Mouse (Mus musculus) splenic B cell, adult 2 months (primary cell): Measurements from ENCODE around the gene Cep104.

Experiments used
- DNase-seq: peaks from one replicate; pipeline ENCODE4 v3.0.0-alpha.2; 2011; ENCODE audit warnings: low read depth, low spot score
- H3K27me3 ChIP-seq: 2 replicates; pipeline ENCODE4 v1.6.1; 2012; ENCODE audit warnings: mild to moderate bottlenecking, low read length, moderate library complexity, mixed read lengths; ENCODE audit not compliant: control insufficient read depth, poor library complexity, insufficient read depth, severe bottlenecking
- H3K36me3 ChIP-seq: 2 replicates; pipeline ENCODE4 v1.6.1; 2012; ENCODE audit warnings: mild to moderate bottlenecking, low read length, moderate library complexity, mixed read lengths; ENCODE audit not compliant: control insufficient read depth, poor library complexity, insufficient read depth, severe bottlenecking

Gene Cep104

DNA sequence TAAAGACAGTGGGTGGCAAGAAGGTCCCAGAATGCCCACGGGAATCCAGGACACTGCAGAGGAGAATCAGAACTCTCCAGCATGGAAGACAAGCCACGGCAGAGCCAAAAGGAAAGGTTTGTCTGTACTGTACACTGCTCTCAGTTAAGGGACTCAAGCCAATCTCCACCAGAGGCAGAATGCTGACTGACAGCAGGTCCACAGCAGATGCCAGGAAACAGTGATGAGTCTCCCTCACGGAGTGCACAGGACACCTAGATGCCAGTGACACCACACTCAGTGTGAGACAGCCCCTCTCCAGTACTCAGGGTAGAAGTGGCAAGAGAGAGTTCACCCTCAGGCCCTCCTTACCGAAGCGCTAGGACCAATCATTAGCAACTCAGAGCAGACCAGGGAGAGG, 8.3 kb upstream of the Cep104 start:
- H3K36me3 ChIP-seq = peaks cover 9% of the 10 kb centered on the region
- H3K27me3 ChIP-seq = no peaks in the 10 kb centered on the region
- DNase-seq = no peak

DNA sequence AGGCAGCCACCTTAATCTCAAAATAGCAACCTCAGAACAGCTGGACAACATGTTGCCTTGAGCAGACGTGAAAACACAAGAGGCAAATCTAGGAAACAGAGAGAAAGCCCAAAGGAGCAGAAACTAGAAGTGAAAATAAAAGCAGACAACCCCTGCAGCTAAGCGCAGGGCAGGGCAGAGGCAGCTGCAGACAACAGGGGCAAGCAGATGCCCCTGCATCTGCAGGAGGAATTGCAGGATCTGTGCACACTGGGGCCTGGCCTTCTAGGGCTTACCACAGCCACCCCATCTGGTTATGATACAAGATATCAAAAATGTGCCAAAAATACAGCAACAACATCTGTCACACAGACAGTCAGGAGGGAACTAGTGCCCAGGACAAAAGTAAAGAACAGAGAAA, 7.4 kb upstream of the Cep104 start:
- no peaks in the 10 kb centered on the region for H3K27me3 ChIP-seq
- no peak for DNase-seq

DNA sequence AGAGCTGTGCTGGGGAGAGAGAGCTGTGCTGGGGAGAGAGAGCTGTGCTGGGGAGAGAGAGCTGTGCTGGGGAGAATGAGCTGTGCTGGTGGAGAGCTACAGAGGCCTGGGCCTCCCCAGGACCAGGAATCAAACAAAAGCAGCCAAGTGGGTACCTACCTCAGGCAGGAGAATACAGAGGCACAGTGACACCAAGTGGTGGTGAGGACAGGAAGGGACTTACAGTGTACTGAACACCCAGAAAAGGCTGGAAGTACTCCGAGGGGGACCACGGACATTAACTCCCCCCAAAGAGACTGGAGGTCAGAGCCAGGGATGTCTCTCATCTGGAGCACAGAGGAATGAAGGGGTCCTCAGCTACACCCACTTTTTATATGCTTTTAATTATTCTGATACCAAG, 6.9 kb upstream of the Cep104 start:
- Histone ChIP-seq H3K36me3 (peaks cover 9% of the 10 kb centered on the region), H3K27me3 (no peaks in the 10 kb centered on the region)
- no peak for DNase-seq

More for the DNA sequence above, 7.4 kb upstream of the Cep104 start:
- peaks cover 9% of the 10 kb centered on the region for H3K36me3 ChIP-seq

DNA sequence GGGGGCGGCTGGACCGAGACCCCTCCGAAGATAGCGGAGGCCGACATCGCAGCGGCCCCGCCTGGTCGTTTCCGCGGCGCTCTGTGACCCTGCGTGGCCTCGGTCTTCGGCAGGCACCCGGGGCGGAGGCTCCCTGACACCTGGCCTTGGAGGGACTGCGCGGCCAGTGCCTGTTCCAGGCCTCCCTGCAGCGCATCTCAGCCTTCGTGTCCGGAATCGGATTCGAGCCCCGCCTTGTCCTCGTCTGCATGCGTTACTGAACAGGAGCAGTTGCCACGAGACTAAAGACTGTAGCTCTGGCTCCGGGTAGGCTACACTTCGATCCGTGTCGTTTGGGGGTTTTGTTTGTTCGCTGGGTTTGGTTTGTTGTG, 283 bp downstream of the Cep104 start:
- Histone ChIP-seq H3K36me3 (peaks cover 5% of the 10 kb centered on the region; the same call in 1 of the 2 replicates), H3K27me3 (no peaks in the 10 kb centered on the region)
- no peak for DNase-seq

DNA sequence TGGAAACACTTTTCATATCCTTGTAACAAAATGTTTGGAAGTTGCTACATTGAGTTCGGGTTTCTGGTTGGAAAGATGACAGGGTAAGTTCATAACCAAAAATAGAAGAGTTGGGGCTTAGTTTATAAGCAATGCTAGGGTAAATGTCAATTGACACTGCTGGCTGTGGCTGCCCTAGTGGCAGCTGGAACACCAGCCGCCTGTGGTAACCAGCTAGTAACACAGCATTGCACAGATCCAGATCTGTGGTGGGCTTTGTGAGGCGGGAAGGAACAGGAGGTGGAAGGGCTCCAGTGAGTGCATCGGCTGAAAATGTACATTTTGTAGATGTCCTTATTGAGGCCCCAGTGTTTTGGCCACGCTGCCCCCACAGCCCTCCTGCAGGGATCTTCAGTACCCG, 774 bp downstream of the Cep104 start:
- DNase-seq = no peak
- H3K27me3 ChIP-seq = no peaks in the 10 kb centered on the region

DNA sequence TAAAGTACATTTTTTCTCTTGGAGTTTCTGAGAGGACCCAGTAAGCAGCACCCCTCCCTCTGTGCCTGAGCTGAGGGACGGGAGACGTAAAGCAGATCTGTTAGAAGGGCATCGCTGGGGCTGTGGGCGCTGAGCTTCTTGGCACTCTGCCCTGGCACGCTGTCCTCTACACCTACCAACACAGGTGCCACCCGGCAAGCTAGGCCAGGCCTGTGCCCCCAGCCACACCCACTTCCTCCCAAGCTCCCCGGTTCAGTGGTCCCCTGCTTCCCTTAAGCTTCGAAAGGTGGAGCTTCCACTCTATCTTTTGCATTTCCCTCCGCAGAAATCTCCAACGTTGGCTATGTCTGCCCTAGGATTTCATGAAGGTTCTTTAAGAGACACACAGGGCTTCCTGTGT, 4.2 kb downstream of the Cep104 start:
- DNase-seq = peak; percentile 60
- H3K27me3 ChIP-seq = no peaks in the 10 kb centered on the region
- H3K36me3 ChIP-seq = peaks cover 5% of the 10 kb centered on the region; the same call in 1 of the 2 replicates

More for the DNA sequence above, 774 bp downstream of the Cep104 start:
- H3K36me3 ChIP-seq = 0 out of 2 replicates have a peak, but pooled peaks cover 2% of the 10 kb centered on the region

DNA sequence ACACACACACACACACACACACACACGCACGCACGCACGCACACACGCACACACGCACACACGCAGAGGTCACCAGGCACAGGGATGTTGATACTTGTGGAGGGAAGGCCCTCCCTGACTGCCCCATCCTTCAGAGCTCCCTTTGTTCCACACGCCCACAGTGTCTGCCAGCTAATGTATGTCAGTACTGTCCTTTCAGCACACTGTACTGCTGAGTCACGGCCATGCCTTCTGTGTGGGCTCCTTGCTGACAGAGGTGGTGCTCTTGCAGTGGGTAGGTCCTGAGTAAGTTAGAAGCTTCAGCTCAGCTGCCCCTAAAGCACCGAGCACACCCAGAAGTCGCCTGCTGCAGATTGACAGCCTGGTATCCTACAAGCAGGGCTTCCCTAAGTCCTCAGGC, 5.5 kb downstream of the Cep104 start:
- H3K27me3 ChIP-seq = no peaks in the 10 kb centered on the region
- peaks cover 7% of the 10 kb centered on the region for H3K36me3 ChIP-seq
- no peak for DNase-seq

DNA sequence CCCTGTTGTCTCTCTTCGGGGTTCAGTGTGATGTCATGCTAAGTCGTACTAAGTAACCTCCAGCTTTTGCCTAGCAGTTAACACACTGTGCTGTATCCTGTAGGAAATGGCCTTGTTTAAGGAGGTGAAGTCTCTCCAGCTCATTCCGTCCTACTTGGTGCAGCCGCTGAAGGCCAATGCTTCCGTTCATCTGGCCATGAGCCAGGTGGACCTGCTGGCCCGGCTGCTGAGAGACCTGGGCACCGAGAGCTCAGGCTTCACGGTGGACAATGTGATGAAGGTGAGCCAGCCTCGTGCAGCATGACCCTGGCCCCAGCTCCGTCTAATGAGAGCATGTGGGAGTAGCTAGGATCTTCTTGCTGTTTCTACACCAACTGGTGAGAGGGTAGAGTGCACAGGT, 17.7 kb downstream of the Cep104 start:
- Histone ChIP-seq H3K36me3 (peaks cover 8% of the 10 kb centered on the region), H3K27me3 (no peaks in the 10 kb centered on the region)
- no peak for DNase-seq

DNA sequence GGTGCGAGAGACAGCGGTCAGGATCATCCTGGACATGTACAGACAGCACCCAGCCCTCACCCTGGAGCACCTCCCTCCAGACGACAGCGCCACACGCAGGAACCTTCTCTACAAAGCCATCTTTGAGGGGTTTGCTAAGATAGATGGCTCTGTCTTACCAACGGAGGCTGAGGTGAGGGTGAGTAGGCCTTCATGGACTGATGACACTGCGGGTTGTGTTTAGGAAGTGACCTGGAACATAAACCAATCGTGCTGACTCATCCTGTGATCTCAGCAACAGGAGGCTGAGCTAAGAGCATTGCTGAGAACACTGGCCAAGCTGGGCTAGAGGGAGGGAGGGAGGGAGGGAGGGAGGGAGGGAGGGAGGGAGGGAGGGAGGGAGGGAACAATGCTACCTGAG, 18.5 kb downstream of the Cep104 start:
- DNase-seq = no peak
- Histone ChIP-seq H3K36me3 (peaks cover 7% of the 10 kb centered on the region), H3K27me3 (no peaks in the 10 kb centered on the region)

DNA sequence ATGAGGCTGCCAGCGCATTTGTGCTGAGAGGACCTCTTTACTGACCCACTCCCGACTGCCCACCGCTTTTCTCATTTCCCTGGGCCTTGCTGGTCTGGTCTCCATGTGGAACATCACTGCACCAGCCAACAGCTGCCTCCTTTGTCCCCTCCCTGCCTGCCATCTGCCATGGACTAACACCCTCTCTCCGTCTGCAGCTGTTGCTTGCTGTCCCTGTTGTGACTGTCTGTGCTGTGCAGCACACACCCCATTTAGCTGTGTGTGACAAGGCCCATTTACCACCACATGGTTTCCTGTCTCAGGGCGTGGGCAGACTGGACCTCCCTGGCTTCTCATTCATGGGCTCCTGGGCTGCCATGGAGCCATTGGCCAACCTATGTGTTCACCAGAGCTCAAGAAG, 30.5 kb downstream of the Cep104 start:
- DNase-seq = no peak
- Histone ChIP-seq H3K27me3 (no peaks in the 10 kb centered on the region), H3K36me3 (peaks cover 3% of the 10 kb centered on the region)

DNA sequence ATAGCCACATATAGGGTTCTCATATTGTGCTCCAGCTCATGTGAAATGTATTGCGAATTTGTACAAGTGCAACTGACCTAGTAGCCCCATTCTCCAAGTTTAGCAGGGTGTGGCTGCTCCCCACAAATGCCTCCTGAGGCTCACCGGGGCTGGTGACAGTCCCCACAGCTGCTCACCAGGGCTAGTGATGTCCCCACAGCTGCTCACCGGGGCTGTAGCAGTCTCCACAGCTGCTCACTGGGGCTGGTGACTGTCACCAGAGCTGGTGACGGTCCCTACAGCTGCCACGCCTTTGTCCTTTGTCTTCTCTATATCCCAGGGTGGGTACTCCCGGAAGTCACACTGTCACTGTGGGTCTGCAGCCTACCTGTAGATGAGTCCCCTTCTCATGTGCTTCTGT, 31.3 kb downstream of the Cep104 start:
- H3K27me3 ChIP-seq = no peaks in the 10 kb centered on the region
- DNase-seq = no peak

DNA sequence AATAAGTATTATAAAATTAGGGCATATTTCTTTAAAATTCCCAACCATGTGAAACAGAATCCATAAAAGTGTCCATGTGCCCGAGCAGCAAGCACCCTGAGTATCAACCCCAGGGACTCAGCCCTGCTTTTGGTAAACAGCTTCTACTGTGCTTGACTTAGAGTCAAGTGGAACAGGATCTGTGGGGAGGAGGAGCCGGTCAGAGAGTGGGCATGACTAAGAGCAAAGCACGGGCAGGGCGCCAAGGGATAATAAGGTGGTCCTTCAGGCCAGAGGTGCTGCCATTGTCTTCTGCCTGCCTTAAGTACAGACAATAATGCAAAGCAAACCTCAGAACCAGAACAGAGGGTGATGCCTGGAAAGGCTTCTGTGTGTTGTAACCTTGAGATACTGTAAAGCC, 32.8 kb downstream of the Cep104 start:
- no peak for DNase-seq
- H3K36me3 ChIP-seq = peaks cover 2% of the 10 kb centered on the region
- no peaks in the 10 kb centered on the region for H3K27me3 ChIP-seq

More for the DNA sequence above, 31.3 kb downstream of the Cep104 start:
- H3K36me3 ChIP-seq = peaks cover 3% of the 10 kb centered on the region

DNA sequence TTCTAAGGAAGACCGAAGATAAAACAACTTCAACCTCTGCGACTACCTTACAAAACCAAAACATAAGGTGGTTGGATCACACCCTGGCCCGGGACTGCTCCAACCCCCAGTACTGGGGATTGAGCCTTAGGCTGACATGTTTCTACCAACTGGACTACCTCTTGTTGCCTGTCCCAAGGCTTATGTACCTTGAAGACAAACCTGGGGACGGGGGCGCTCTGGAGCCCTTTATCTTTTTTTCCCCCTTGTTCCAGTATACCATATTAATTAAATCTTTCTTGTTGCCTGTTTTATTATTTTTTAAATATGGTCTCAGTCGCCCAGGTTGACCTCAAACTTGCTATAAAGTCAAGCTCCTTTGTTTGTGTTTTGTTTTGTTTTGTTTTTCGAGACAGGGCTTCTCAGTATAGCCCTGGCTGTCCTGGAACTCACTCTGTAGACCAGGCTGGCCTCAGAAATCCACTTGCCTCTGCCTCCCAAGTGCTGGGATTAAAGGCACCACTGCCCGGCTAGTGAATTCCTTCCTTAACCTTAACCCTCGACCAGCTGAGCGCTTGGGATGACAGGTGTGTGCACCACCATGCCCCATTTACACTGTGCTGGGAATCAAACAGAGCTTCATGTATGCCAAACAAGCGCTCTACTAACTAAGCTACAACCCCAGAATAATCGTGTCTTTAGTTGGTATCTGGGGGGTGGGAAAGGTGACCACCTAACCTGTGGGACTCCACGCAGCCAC, 36.1 kb downstream of the Cep104 start:
- Histone ChIP-seq H3K27me3 (no peaks in the 10 kb centered on the region), H3K36me3 (peaks cover 1% of the 10 kb centered on the region)
- no peak for DNase-seq

DNA sequence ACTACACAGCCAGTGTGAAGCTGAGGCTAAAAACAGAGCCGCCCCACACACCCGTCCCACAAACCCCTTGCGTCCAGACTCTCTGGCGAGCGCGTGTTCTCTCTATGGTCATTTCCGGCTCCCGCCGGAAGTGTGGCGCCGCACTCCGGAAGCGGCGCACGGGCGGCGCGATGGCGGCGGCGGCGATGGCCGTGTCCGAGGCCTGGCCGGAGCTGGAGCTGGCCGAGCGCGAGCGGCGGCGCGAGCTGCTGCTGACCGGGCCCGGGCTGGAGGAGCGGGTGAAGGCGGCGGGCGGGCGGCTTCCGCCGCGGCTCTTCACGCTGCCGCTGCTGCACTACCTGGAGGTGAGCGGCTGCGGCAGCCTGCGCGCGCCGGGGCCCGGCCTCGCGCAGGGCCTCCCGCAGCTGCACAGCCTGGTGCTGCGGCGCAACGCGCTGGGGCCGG, 36.7 kb downstream of the Cep104 start, which contains the start of gene Lrrc47:
Gene Lrrc47 (plus strand): TSS at position 86 of the 444 bp plus-strand sequence.
- DNase-seq = peak; percentile 83
- Histone ChIP-seq H3K27me3 (no peaks in the 10 kb centered on the region), H3K36me3 (no peaks in the 10 kb centered on the region; the same call in 1 of the 2 replicates)

DNA sequence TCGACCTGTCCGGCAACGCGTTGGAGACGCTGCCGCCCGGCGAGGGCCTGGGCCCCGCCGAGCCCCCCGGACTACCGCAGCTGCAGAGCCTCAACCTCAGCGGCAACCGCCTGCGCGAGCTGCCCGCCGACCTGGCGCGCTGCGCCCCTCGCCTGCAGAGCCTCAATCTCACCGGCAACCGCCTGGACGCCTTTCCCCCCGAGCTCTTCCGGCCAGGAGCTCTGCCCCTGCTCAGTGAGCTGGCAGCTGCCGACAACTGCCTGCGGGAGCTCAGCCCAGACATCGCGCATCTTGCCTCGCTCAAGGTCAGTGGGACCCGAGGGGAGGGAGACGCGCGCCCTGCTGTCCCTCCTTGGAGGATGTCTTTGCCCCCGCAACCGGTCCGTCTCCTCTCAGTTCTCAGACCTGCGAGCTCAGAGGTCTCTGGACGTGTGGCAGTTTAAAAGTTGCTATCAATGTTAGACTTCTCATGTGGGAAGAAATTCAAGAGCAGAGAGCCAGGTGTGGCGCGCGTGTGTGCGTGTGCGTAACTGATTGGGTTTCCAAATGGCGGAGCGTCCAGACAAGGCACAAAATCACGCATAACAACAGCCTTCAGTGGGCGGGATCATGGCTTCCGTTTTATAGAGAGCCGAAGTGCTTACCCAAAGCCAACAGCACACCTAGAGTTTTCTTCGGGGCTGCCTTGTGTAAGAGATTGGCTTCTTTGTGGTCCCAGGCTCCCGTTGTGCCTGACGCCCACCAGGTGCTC, 37.3 kb downstream of the Cep104 start:
- peak; percentile 26 for DNase-seq
- Histone ChIP-seq H3K27me3 (no peaks in the 10 kb centered on the region), H3K36me3 (no peaks in the 10 kb centered on the region; the same call in 1 of the 2 replicates)
